Mouse (Mus musculus) CD4-positive helper T cell, adult 2 months (primary cell): ENCODE measurements around the gene C2cd4c.

Experiments
- DNase-seq: peaks from one replicate; pipeline ENCODE4 v3.0.0-alpha.2; 2012; ENCODE audit warnings: low read depth, missing footprints, low spot score

C2cd4c gene

DNA sequence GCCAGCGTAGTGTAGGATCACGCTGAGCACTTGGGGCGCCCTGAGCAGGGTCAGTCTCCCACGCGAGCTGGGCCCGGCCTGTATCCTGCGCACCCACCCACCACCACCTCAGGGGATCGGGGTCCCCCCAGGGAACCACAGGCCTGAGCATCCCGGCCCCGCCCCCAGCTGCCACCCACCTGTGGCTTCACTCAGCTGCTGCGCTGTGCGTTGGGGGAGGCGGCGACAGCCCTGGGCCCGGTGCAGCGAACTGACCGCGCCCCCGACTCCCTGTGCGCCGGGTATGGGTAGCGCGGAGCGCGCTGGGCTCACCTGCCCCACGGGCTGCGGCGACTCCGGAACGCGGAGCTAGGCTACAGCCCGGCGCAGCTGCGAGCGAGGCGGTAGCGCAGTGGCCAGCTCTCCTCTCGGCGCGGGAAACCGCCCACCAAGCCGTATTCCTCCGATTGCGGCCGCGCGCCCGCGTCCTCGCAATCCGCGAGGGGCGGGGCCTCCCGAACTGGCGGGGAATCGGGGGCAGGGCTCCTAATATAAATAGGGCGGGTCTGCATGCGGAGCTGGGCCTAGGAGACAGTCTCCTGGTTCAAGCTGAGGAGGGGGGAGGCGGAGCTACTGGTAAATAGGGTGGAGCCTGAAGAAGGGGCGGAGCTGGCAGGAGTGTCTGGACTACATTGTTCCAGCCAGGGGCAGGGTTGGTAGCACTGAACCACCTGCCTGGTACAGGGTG, at the start of gene C2cd4c:
C2cd4c (minus strand) TSS at position 448 of the 727 bp plus-strand sequence.
- peak; percentile 34 for DNase-seq

GRCm38 (mm10) chr10:79661861-79662260, 48.0 kb upstream of the C2cd4c start:
- no peak for DNase-seq

DNA sequence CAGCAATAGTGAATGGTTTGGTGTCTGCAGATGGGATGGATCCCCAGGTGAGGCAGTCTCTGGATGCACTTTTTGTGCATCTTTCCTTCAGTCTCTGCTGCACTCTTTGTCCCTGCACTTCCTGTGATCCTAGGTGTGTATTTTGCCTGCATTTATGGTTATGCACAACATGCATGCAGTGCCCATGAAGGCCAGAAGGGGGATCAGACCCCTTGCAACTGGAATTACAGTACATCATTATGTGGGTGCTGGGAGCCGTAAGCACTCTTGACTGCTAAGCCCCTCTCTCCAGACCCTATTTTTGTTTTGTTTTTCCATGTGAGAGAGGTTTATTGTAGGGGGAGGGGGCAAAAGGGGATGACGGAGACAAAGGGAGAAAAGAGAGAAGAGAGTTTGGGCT, 46.5 kb upstream of the C2cd4c start:
- no peak for DNase-seq

- DNase-seq: no peak
Measured at GRCm38 (mm10) chr10:79658829-79659228, 45.0 kb upstream of the C2cd4c start.

- no peak for DNase-seq
Measured at GRCm38 (mm10) chr10:79654946-79655395, 41.1 kb upstream of the C2cd4c start.

- DNase-seq: no peak
Measured at GRCm38 (mm10) chr10:79652789-79653188, 39.0 kb upstream of the C2cd4c start.

- DNase-seq: peak; percentile 71
Measured at GRCm38 (mm10) chr10:79649070-79649751, 35.4 kb upstream of the C2cd4c start.

GRCm38 (mm10) chr10:79645711-79646110, 31.9 kb upstream of the C2cd4c start, which contains the start of gene Odf3l2:
Gene Odf3l2, minus strand, starts transcription at chr10:79645738.
- no peak for DNase-seq

DNA sequence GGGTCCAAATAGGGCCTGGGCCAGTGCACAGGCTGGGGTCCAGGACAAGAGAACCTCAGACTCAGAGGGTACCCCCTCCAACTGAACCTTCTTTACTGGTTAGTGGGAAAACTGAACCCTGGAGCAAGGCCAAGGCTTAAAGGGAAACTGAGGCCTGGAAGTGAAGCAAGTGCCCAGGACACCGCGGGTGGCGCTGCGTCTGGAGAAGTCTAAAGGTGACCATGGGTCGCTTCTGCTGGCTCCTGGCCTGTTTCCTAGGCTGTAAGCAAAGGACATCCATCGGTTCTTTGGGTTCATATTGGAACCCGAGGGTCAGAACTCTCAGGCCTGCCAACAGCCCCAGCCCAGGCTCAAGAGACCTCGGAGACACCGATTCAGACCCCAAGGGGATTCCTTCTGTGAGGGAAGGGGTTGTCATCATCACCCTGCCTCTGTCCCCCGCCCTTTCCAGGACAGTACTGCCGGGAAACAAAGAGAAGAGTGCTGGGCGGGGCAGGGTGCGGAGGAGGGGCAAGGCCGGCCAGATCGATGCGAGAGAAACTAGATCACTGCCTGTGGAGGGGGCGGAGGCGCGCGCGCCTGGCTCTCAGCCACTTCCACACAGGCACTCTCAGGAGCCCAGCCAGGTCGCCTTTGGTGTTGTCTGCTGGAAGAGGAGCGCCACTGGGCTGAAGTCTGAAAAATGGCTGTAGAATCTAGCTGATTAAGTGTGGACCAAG, 24.8 kb upstream of the C2cd4c start:
- no peak for DNase-seq

- DNase-seq: no peak
Measured at GRCm38 (mm10) chr10:79637128-79638110, 23.6 kb upstream of the C2cd4c start, which contains the start of gene Shc2. Gene Shc2, minus strand, starts transcription at chr10:79637918.

- no peak for DNase-seq
Measured at GRCm38 (mm10) chr10:79636287-79636686, 22.5 kb upstream of the C2cd4c start.

DNA sequence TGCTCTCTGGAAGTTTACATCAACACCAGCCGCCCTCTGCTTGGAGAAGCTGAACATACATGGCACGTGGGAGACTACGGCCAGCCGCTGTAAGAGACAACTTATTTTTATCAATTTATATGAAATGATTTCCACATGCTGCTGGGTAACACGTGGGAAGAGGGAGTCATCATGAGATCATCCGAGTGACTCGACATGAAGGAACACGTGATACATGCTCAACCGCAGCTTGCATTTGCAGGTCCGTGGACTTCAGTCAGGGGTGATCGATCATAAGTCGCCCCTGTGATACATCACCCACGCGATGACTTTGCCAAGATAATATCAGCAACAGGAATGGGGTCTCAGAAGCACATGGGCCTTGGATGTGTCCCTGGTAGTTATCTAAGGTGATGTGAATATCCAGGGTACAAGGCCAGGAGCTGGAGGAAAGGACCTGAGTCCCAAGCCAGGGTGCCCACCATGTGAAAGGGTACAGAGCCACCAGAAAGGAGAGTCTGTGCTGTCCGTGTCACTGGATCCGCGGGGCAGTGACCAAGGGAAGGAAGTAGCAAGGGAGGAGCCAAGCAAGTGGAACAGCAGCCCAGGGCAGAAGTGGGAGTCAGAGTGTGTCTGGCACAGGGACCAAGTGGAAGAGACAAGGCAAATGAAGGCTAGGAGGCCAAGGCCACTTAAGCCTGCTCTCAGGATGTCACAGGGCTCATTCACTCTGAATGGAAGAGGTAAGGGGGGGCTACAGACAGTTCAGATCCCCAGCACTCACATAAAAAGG, 19.4 kb upstream of the C2cd4c start:
- no peak for DNase-seq

- DNase-seq: no peak
Measured at GRCm38 (mm10) chr10:79631432-79631831, 17.6 kb upstream of the C2cd4c start.

DNA sequence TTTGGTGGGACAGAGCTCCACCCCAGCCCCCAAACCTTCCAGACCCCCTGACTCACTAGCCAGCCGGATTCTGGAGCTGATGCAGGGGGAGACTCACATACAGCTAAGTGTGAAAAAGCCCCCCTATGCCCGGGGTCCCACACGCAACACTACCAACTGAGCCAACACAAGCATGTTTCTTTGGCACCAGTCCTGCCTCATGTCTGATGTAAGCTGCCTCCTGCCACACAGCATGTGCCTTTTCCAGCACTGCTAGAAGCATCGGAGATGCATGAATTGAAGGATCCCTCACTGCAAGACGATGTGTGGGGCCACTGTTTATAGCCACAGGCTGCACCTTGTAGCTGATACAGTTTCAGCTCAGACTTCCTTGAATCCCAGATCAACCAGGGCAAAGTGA, 14.6 kb upstream of the C2cd4c start:
- no peak for DNase-seq

GRCm38 (mm10) chr10:79626156-79626555, 12.3 kb upstream of the C2cd4c start:
- DNase-seq: no peak

- no peak for DNase-seq
Measured at GRCm38 (mm10) chr10:79625398-79625797, 11.6 kb upstream of the C2cd4c start.

DNA sequence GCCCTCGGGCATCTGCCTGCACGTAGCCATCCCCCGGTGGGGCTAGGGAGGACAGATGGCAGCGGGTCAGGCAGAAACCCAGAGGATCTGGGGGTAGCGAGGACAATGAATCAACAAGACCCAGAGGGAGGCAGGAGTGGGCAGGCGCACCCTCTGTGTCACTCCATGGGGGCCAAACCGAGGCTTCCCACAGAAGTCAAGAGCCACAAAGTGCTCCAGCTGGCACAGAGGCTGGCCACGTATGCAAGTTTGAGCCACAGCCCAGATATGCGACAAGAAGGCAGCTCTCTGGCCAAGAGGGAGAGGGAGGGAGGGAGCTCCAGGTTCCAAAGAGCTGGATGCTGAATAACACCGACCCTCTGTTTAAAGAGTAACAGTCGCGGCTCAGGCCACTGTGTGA, 10.1 kb upstream of the C2cd4c start:
- no peak for DNase-seq

GRCm38 (mm10) chr10:79616376-79616775, 2.6 kb upstream of the C2cd4c start:
- DNase-seq: no peak

GRCm38 (mm10) chr10:79615860-79616259, 2.0 kb upstream of the C2cd4c start:
- no peak for DNase-seq

DNA sequence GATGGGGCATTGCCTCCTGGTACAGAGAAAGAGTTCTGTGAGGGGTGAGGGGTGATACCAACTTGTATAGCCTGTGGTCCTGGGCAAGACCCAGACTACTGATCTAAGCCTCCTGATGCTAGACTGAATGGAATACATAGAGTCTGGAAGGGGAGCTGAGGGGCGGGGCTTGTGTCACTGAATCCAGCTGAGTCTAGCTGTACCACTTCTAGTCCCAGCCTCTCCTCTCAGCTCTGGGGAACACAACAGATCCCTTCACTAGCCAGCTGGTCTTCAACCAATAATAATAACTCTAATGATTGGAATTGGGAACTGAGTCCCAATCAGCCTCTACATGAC, 449 bp upstream of the C2cd4c start:
- DNase-seq: no peak
